Mouse (Mus musculus) hindbrain, embryonic 15.5 days (tissue): ENCODE data around the gene Sik1. TPM values are rescaled to one million over a fixed set of nuclear protein-coding genes. Genes with fewer than 3 reads are reported as not detected.

Experiments
- ATAC-seq: fragments of 200-750 bp; cut with Nextera tagmentation; 2 replicates; pipeline ENCODE4 v1.8.0; 2017; ENCODE audit warnings: low read depth, moderate number of reproducible peaks, moderate TSS enrichment; ENCODE audit not compliant: low FRiP score
- H3K27ac ChIP-seq: fragments of 300-500 bp; sonication (generic); replicated peaks from 2 replicates; pipeline ENCODE4 v1.5.1; 2015; ENCODE audit warnings: mild to moderate bottlenecking, inconsistent platforms
- H3K27me3 ChIP-seq: fragments of 300-500 bp; sonication (generic); 2 replicates; pipeline ENCODE4 v1.6.1; 2015; ENCODE audit warnings: control low read depth, inconsistent platforms
- H3K36me3 ChIP-seq: fragments of 300-500 bp; sonication (generic); 2 replicates; pipeline ENCODE4 v1.6.1; 2015; ENCODE audit warnings: control low read depth, inconsistent platforms
- H3K4me1 ChIP-seq: fragments of 300-500 bp; sonication (generic); replicated peaks from 2 replicates; pipeline ENCODE4 v1.6.1; 2015; ENCODE audit warnings: control low read depth, inconsistent platforms
- H3K4me2 ChIP-seq: fragments of 300-500 bp; sonication (generic); 2 replicates; pipeline ENCODE4 v1.6.1; 2015; ENCODE audit warnings: moderate library complexity, mild to moderate bottlenecking, inconsistent platforms
- H3K4me3 ChIP-seq: fragments of 300-500 bp; sonication (generic); 2 replicates; pipeline ENCODE4 v1.5.1; 2015; ENCODE audit warnings: mild to moderate bottlenecking, inconsistent platforms
- H3K9ac ChIP-seq: fragments of 300-500 bp; sonication (generic); 2 replicates; pipeline ENCODE4 v1.6.1; 2015; ENCODE audit warnings: inconsistent platforms
- H3K9me3 ChIP-seq: fragments of 300-500 bp; sonication (generic); 2 replicates; pipeline ENCODE4 v1.6.1; 2016; ENCODE audit warnings: control low read depth, inconsistent platforms
- WGBS: fragments of 180-500 bp; shearing (Covaris S2); methylation state at CpG from one replicate; pipeline ENCODE4 v1.1.7; 2015; 5-methylcytosine and 5-hydroxymethylcytosine counted together
- polyA plus RNA-seq: library from polyadenylated mRNA; unstranded; fragments of >200 nt; fragmentation: Nextera tagmentation; extraction: Ambion mirVana; gene quantifications from 2 replicates; pipeline ENCODE4 v1.2.1, GENCODE M21; 2015

Gene Sik1
- 20.3 and 20.9 TPM in 2 replicates for polyA plus RNA-seq

- ATAC-seq, result peak; percentile 94
- Histone ChIP-seq H3K4me1 (peaks cover 40% of the 10 kb centered on the region), H3K4me2 (peak within 1 kb of the TSS; percentile 68), H3K9ac (peak within 1 kb of the TSS; percentile 93), H3K27ac (peak within 1 kb of the TSS; percentile 89), H3K4me3 (peak within 1 kb of the TSS; percentile 97), H3K9me3 (no peaks in the 10 kb centered on the region), H3K27me3 (no peaks in the 10 kb centered on the region), H3K36me3 (peaks cover 3% of the 10 kb centered on the region; the same call in 1 of the 2 replicates)
- WGBS, result under 1% methylated on average over 48 of the region's 92 CpGs
Measured at GRCm38 (mm10) chr17:31855597-31856518, at the start of gene Sik1. Sik1 (minus strand) TSS chr17:31855804.

- Histone ChIP-seq H3K4me1 (no peaks in the 10 kb centered on the region), H3K9ac (no peak overlapping the region), H3K27me3 (no peaks in the 10 kb centered on the region), H3K4me3 (no peak overlapping the region), H3K36me3 (no peaks in the 10 kb centered on the region), H3K9me3 (no peaks in the 10 kb centered on the region), H3K27ac (peak overlapping the region; percentile 34), H3K4me2 (no peak overlapping the region)
- no peak for ATAC-seq
- WGBS, result 87% methylated on average over 9 of the region's 9 CpGs
Measured at GRCm38 (mm10) chr17:31905201-31905790, 49.7 kb upstream of the Sik1 start.

GRCm38 (mm10) chr17:31904036-31904435 lies 48.4 kb upstream of the Sik1 start:
- Histone ChIP-seq H3K4me1 (no peaks in the 10 kb centered on the region), H3K9me3 (no peaks in the 10 kb centered on the region), H3K9ac (no peak overlapping the region), H3K27ac (no peak overlapping the region), H3K4me3 (no peak overlapping the region), H3K4me2 (no peak overlapping the region), H3K36me3 (no peaks in the 10 kb centered on the region), H3K27me3 (no peaks in the 10 kb centered on the region)
- WGBS, result 83% methylated on average over 7 of the region's 7 CpGs
- ATAC-seq, result no peak

GRCm38 (mm10) chr17:31902630-31903198 lies 47.1 kb upstream of the Sik1 start:
- Histone ChIP-seq H3K9me3 (no peaks in the 10 kb centered on the region), H3K4me1 (no peaks in the 10 kb centered on the region), H3K36me3 (no peaks in the 10 kb centered on the region), H3K4me3 (no peak overlapping the region), H3K4me2 (no peak overlapping the region), H3K9ac (no peak overlapping the region), H3K27me3 (no peaks in the 10 kb centered on the region), H3K27ac (no peak overlapping the region)
- ATAC-seq, result no peak
- WGBS, result 74% methylated on average over 3 of the region's 3 CpGs

- no peak overlapping the region for H3K4me3 ChIP-seq
- no peaks in the 10 kb centered on the region for H3K27me3 ChIP-seq
- H3K9me3 ChIP-seq, result no peaks in the 10 kb centered on the region
- H3K4me2 ChIP-seq, result no peak overlapping the region
- H3K36me3 ChIP-seq, result no peaks in the 10 kb centered on the region
- WGBS, result 85% methylated on average over 11 of the region's 11 CpGs
- no peak overlapping the region for H3K9ac ChIP-seq
- H3K27ac ChIP-seq, result no peak overlapping the region
- no peaks in the 10 kb centered on the region for H3K4me1 ChIP-seq
- no peak for ATAC-seq
Measured at GRCm38 (mm10) chr17:31901461-31902204, 46.0 kb upstream of the Sik1 start.

- Histone ChIP-seq H3K27ac (no peak overlapping the region), H3K4me1 (no peaks in the 10 kb centered on the region), H3K36me3 (no peaks in the 10 kb centered on the region), H3K9ac (no peak overlapping the region), H3K4me2 (no peak overlapping the region), H3K4me3 (no peak overlapping the region), H3K27me3 (no peaks in the 10 kb centered on the region), H3K9me3 (no peaks in the 10 kb centered on the region)
- WGBS, result 62% methylated on average over 5 of the region's 5 CpGs
- no peak for ATAC-seq
Measured at GRCm38 (mm10) chr17:31898941-31899340, 43.3 kb upstream of the Sik1 start.

GRCm38 (mm10) chr17:31897186-31897793 lies 41.7 kb upstream of the Sik1 start:
- peaks cover 7% of the 10 kb centered on the region for H3K4me1 ChIP-seq
- no peaks in the 10 kb centered on the region for H3K27me3 ChIP-seq
- no peak for ATAC-seq
- no peak overlapping the region for H3K27ac ChIP-seq
- H3K4me3 ChIP-seq, result no peak overlapping the region
- H3K4me2 ChIP-seq, result no peak overlapping the region
- 83% methylated on average over 4 of the region's 4 CpGs for WGBS
- no peaks in the 10 kb centered on the region for H3K9me3 ChIP-seq
- H3K9ac ChIP-seq, result no peak overlapping the region
- no peaks in the 10 kb centered on the region for H3K36me3 ChIP-seq

- WGBS, result 79% methylated on average over 3 of the region's 3 CpGs
- Histone ChIP-seq H3K4me2 (no peak overlapping the region), H3K27me3 (no peaks in the 10 kb centered on the region), H3K36me3 (no peaks in the 10 kb centered on the region), H3K4me1 (peaks cover 7% of the 10 kb centered on the region), H3K9ac (no peak overlapping the region), H3K27ac (no peak overlapping the region), H3K4me3 (no peak overlapping the region), H3K9me3 (no peaks in the 10 kb centered on the region)
- ATAC-seq, result no peak
Measured at GRCm38 (mm10) chr17:31896751-31897150, 41.1 kb upstream of the Sik1 start.

- H3K4me1 ChIP-seq, result peaks cover 7% of the 10 kb centered on the region
- H3K9ac ChIP-seq, result no peak overlapping the region
- no peaks in the 10 kb centered on the region for H3K36me3 ChIP-seq
- H3K9me3 ChIP-seq, result no peaks in the 10 kb centered on the region
- no peaks in the 10 kb centered on the region for H3K27me3 ChIP-seq
- 93% methylated on average over 7 of the region's 7 CpGs for WGBS
- H3K27ac ChIP-seq, result no peak overlapping the region
- no peak for ATAC-seq
- H3K4me2 ChIP-seq, result no peak overlapping the region
- H3K4me3 ChIP-seq, result no peak overlapping the region
Measured at GRCm38 (mm10) chr17:31896311-31896710, 40.7 kb upstream of the Sik1 start.

GRCm38 (mm10) chr17:31893371-31894060 lies 37.9 kb upstream of the Sik1 start:
- H3K4me1 ChIP-seq, result peaks cover 7% of the 10 kb centered on the region
- 80% methylated on average over 5 of the region's 5 CpGs for WGBS
- no peaks in the 10 kb centered on the region for H3K9me3 ChIP-seq
- H3K27ac ChIP-seq, result no peak overlapping the region
- H3K4me2 ChIP-seq, result no peak overlapping the region
- ATAC-seq, result no peak
- H3K27me3 ChIP-seq, result no peaks in the 10 kb centered on the region
- H3K4me3 ChIP-seq, result no peak overlapping the region
- H3K9ac ChIP-seq, result no peak overlapping the region
- H3K36me3 ChIP-seq, result no peaks in the 10 kb centered on the region

- H3K9me3 ChIP-seq, result no peaks in the 10 kb centered on the region
- WGBS, result 12% methylated on average over 10 of the region's 10 CpGs
Measured at GRCm38 (mm10) chr17:31892750-31893149, 37.1 kb upstream of the Sik1 start.

More at GRCm38 (mm10) chr17:31892750-31893149, 37.1 kb upstream of the Sik1 start:
- Histone ChIP-seq H3K36me3 (no peaks in the 10 kb centered on the region), H3K4me1 (peaks cover 7% of the 10 kb centered on the region), H3K9ac (no peak overlapping the region), H3K27me3 (no peaks in the 10 kb centered on the region), H3K27ac (no peak overlapping the region), H3K4me3 (no peak overlapping the region), H3K4me2 (no peak overlapping the region)
- peak; percentile 51 for ATAC-seq
